ENCODE assay signal across 21 mouse cellular contexts in the genomic region with DNA sequence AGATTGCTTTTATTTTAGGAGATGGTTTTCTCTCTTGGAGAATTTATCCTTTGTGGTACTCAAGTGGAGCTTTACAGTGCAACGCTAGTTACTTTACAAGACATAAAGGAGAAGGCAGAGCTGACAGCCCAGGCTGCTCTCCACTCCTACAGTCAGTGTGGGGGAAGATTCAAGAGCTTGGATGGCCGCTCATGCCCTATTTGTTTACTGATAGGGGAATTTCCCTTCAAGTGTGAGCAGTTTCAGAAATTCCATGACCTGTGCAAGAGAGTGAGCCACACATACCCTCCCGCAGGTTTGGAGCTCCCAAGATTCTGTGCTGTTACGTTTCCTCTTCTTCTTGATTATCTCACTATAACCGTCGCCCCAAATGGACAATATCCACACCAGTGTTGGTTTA.
"Had no signal": no experiment of that assay in that cellular context is flagged by ENCODE, and none has a peak within 500 bp of the region (broad histone marks: within the 10 kb centered on the region; RNA-seq: fewer than 3 reads in every experiment).

No protein-coding gene starts in this region.

- H3K9me3 ChIP-seq: lung, embryonic 15.5 days; midbrain, embryonic 13.5 days; neural tube, embryonic 13.5 days; neural tube, embryonic 15.5 days had no signal

- H3K4me2 ChIP-seq: lung, embryonic 15.5 days; midbrain, embryonic 11.5 days; midbrain, embryonic 13.5 days; neural tube, embryonic 13.5 days; neural tube, embryonic 15.5 days had no signal

- H3K36me3 ChIP-seq: lung, embryonic 15.5 days; midbrain, embryonic 13.5 days; neural tube, embryonic 13.5 days; neural tube, embryonic 15.5 days had no signal

- H3K27me3 ChIP-seq: lung, embryonic 15.5 days; megakaryocyte, embryonic 14.5 days; midbrain, embryonic 13.5 days; neural tube, embryonic 13.5 days; neural tube, embryonic 15.5 days had no signal

- H3K9ac ChIP-seq: lung, embryonic 15.5 days; midbrain, embryonic 13.5 days; neural tube, embryonic 13.5 days; neural tube, embryonic 15.5 days had no signal

- H3K4me1 ChIP-seq: midbrain, embryonic 13.5 days; neural tube, embryonic 13.5 days; neural tube, embryonic 15.5 days had no signal

- ATAC-seq: lung, postnatal 0 days; midbrain, embryonic 13.5 days; midbrain, embryonic 16.5 days had no signal

- DNase-seq: lung, adult 2 months; lung, postnatal 14 days; lung, postnatal 36 days; retina, postnatal 1 day; right cerebral cortex, adult 18-20 months; right cerebral cortex, postnatal 25 days; right cerebral cortex, postnatal 4 days; spleen, adult 18-20 months; thymus, adult 2 months; thymus, postnatal 25 days; thymus, postnatal 4 days had no signal

- H3K27ac ChIP-seq: lung, embryonic 15.5 days; macrophage; midbrain, embryonic 13.5 days; neural tube, embryonic 13.5 days; neural tube, embryonic 15.5 days had no signal

- H3K4me3 ChIP-seq: lung, embryonic 15.5 days; megakaryocyte, embryonic 14.5 days; midbrain, embryonic 13.5 days; myocyte; neural tube, embryonic 13.5 days; neural tube, embryonic 15.5 days had no signal
